Mouse (Mus musculus): ENCODE data around the gene Mxi1.

GRCm38 (mm10) chr19:53312336-53312871 is 2.1 kb downstream of the Mxi1 start:
- no peak for TF ChIP-seq CTCF (conservative IDR thresholded peaks at IDR 0.05; ENCODE audit: low read length)
- TF ChIP-seq POU5F1 (IDR thresholded peaks at IDR 0.05; ENCODE audit: borderline replicate concordance, low read length), result no peak
